31 mouse cellular contexts compared by ENCODE assay signal in genomic region chr4:65946021-65946420, GRCm38 (mm10).
"Had no signal": no experiment of that assay in that cellular context is flagged by ENCODE, and none has a peak within 500 bp of the region (broad histone marks: within the 10 kb centered on the region; RNA-seq: fewer than 3 reads in every experiment).

No protein-coding gene starts in this region.

- ATAC-seq: liver, embryonic 12.5 days; liver, postnatal 0 days; lung, postnatal 0 days; midbrain, embryonic 13.5 days; midbrain, embryonic 15.5 days; midbrain, embryonic 16.5 days had no signal

- H3K27me3 ChIP-seq: limb, embryonic 12.5 days; limb, embryonic 13.5 days; limb, embryonic 15.5 days; liver, embryonic 12.5 days; liver, embryonic 13.5 days; liver, embryonic 15.5 days; lung, embryonic 15.5 days; megakaryocyte, embryonic 14.5 days; midbrain, embryonic 12.5 days; midbrain, embryonic 13.5 days; midbrain, embryonic 15.5 days; neural tube, embryonic 12.5 days had no signal

- H3K4me2 ChIP-seq: limb, embryonic 12.5 days; limb, embryonic 13.5 days; limb, embryonic 15.5 days; liver, embryonic 12.5 days; liver, embryonic 13.5 days; liver, embryonic 15.5 days; lung, embryonic 14.5 days; lung, embryonic 15.5 days; midbrain, embryonic 11.5 days; midbrain, embryonic 12.5 days; midbrain, embryonic 13.5 days; midbrain, embryonic 15.5 days; neural tube, embryonic 12.5 days had no signal

- H3K4me3 ChIP-seq: limb, embryonic 10.5 days; limb, embryonic 12.5 days; limb, embryonic 13.5 days; limb, embryonic 15.5 days; liver, embryonic 12.5 days; liver, embryonic 13.5 days; liver, embryonic 15.5 days; lung, embryonic 15.5 days; megakaryocyte, embryonic 14.5 days; midbrain, embryonic 10.5 days; midbrain, embryonic 12.5 days; midbrain, embryonic 13.5 days; midbrain, embryonic 15.5 days; myocyte; neural tube, embryonic 12.5 days had no signal

- H3K27ac ChIP-seq: limb, embryonic 10.5 days; limb, embryonic 12.5 days; limb, embryonic 13.5 days; limb, embryonic 15.5 days; liver, embryonic 12.5 days; liver, embryonic 13.5 days; liver, embryonic 14.5 days; liver, embryonic 15.5 days; lung, embryonic 15.5 days; macrophage; midbrain, embryonic 10.5 days; midbrain, embryonic 12.5 days; midbrain, embryonic 13.5 days; midbrain, embryonic 15.5 days; neural tube, embryonic 12.5 days had no signal

- H3K36me3 ChIP-seq: limb, embryonic 10.5 days; limb, embryonic 12.5 days; limb, embryonic 13.5 days; limb, embryonic 15.5 days; liver, embryonic 12.5 days; liver, embryonic 13.5 days; liver, embryonic 15.5 days; lung, embryonic 15.5 days; midbrain, embryonic 10.5 days; midbrain, embryonic 12.5 days; midbrain, embryonic 13.5 days; midbrain, embryonic 15.5 days; neural tube, embryonic 12.5 days had no signal

- H3K9me3 ChIP-seq: limb, embryonic 10.5 days; limb, embryonic 12.5 days; limb, embryonic 13.5 days; limb, embryonic 15.5 days; liver, embryonic 12.5 days; liver, embryonic 13.5 days; liver, embryonic 15.5 days; lung, embryonic 15.5 days; megakaryocyte, embryonic 14.5 days; midbrain, embryonic 10.5 days; midbrain, embryonic 12.5 days; midbrain, embryonic 13.5 days; midbrain, embryonic 15.5 days; neural tube, embryonic 12.5 days had no signal

- H3K4me1 ChIP-seq: limb, embryonic 10.5 days; limb, embryonic 12.5 days; limb, embryonic 13.5 days; limb, embryonic 15.5 days; liver, embryonic 12.5 days; liver, embryonic 13.5 days; liver, embryonic 15.5 days; lung, embryonic 15.5 days; megakaryocyte, embryonic 14.5 days; midbrain, embryonic 10.5 days; midbrain, embryonic 12.5 days; midbrain, embryonic 13.5 days; midbrain, embryonic 15.5 days; neural tube, embryonic 12.5 days had no signal

- H3K9ac ChIP-seq: limb, embryonic 12.5 days; limb, embryonic 13.5 days; limb, embryonic 15.5 days; liver, embryonic 12.5 days; liver, embryonic 13.5 days; liver, embryonic 14.5 days; liver, embryonic 15.5 days; liver, postnatal 0 days; lung, embryonic 14.5 days; lung, embryonic 15.5 days; midbrain, embryonic 12.5 days; midbrain, embryonic 13.5 days; midbrain, embryonic 15.5 days; neural tube, embryonic 12.5 days had no signal

- DNase-seq: left cerebral cortex, postnatal 4 days; liver; liver, embryonic 13.5 days; liver, postnatal 0 days; lung, adult 18-20 months; lung, adult 2 months; lung, embryonic 14.5 days; lung, postnatal 10 days; lung, postnatal 14 days; lung, postnatal 36 days; lung, postnatal 4 days; midbrain, embryonic 14.5 days had no signal
